Mouse (Mus musculus): ENCODE results near the gene Cxcr1. TPM values are rescaled to one million over a fixed set of nuclear protein-coding genes. Genes with fewer than 3 reads are reported as not detected.

The Cxcr1 gene
- not detected for polyA plus RNA-seq (2017; shearing (Covaris generic))

GRCm38 (mm10) chr1:74194445-74194844 is at the start of gene Cxcr1:
Gene Cxcr1 (minus strand): TSS chr1:74194631.

GRCm38 (mm10) chr1:74235938-74236589 is 41.6 kb upstream of the Cxcr1 start, which contains the start of gene Arpc2:
Gene Arpc2 (plus strand): TSS chr1:74236084.

GRCm38 (mm10) chr1:74153461-74154184 is 40.8 kb downstream of the Cxcr1 start, which contains the start of gene Cxcr2:
Gene Cxcr2 (plus strand): TSS chr1:74153989.

Other genes with a start within 250 kb of the Cxcr1 start
- 10 to 100 TPM in 1 of 2 experiments, 1 to 10 TPM in 1; 7.8 to 22.3 TPM for gene Tns1, start 70.2 kb downstream of the Cxcr1 start, polyA plus RNA-seq (2017; shearing (Covaris generic))
- not detected for gene Rufy4, start 69.1 kb downstream of the Cxcr1 start, polyA plus RNA-seq (2017; shearing (Covaris generic))
- under 1 TPM; 0.05 to 0.18 TPM for gene Cxcr2, start 40.6 kb downstream of the Cxcr1 start, polyA plus RNA-seq (2017; shearing (Covaris generic))
- gene Arpc2, start 41.5 kb upstream of the Cxcr1 start, polyA plus RNA-seq (2017; shearing (Covaris generic)), result 1,000 to 10,000 TPM; 1,103 to 1,270 TPM
- gene Gpbar1, start 83.9 kb upstream of the Cxcr1 start, polyA plus RNA-seq (2017; shearing (Covaris generic)), result under 1 TPM in 1 of 2 experiments, not detected in 1; 0.16 TPM
- 100 to 1,000 TPM; 193 to 248 TPM for gene Aamp, start 90.1 kb upstream of the Cxcr1 start, polyA plus RNA-seq (2017; shearing (Covaris generic))
- gene Pnkd, start 90.3 kb upstream of the Cxcr1 start, polyA plus RNA-seq (2017; shearing (Covaris generic)), result 10 to 100 TPM; 70.6 to 76.1 TPM
- 10 to 100 TPM in 1 of 2 experiments, 1 to 10 TPM in 1; 8.1 to 31.0 TPM for gene Tmbim1, start 111.0 kb upstream of the Cxcr1 start, polyA plus RNA-seq (2017; shearing (Covaris generic))
- gene Catip, start 167.5 kb upstream of the Cxcr1 start, polyA plus RNA-seq (2017; shearing (Covaris generic)), result not detected
- gene Slc11a1, start 180.6 kb upstream of the Cxcr1 start, polyA plus RNA-seq (2017; shearing (Covaris generic)), result 1 to 10 TPM; 1.9 to 4.5 TPM
- gene Ctdsp1, start 196.9 kb upstream of the Cxcr1 start, polyA plus RNA-seq (2017; shearing (Covaris generic)), result 1 to 10 TPM; 4.9 to 6.8 TPM
- gene Vil1, start 214.7 kb upstream of the Cxcr1 start, polyA plus RNA-seq (2017; shearing (Covaris generic)), result under 1 TPM; 0.05 to 0.16 TPM